Mouse (Mus musculus) layer of hippocampus, adult 18-20 months (tissue): Measurements from ENCODE around the gene Klri1. TPM values are rescaled to one million over a fixed set of nuclear protein-coding genes. Genes with fewer than 3 reads are reported as not detected.
"Not testable (repeated sequence)": the region's sequence is repeated elsewhere in the genome, so short reads cannot be mapped to it uniquely, and the experiment has no call there.

Source experiments
- DNase-seq, 2 experiments: peaks; one replicate each; pipeline ENCODE4 v3.0.0; 2022; ENCODE audit warnings: low spot score in 2 of 2
- long read RNA-seq: library from polyadenylated mRNA; stranded (forward); transcript quantifications from one replicate; pipeline ENCODE4 v2.0.0, GENCODE M21; 2021
- microRNA-seq, 2 experiments: library from miRNA; unstranded; fragments of <30 nt; microRNA quantifications; one replicate each; pipeline ENCODE4 v1.2.0; 2021
- total RNA-seq, 2 experiments: library from RNA; stranded (reverse); gene quantifications; 2 replicates each; pipeline ENCODE4 v1.2.3; 2021

Klri1 gene
- not detected for total RNA-seq
- long read RNA-seq, result 0 reads

DNA sequence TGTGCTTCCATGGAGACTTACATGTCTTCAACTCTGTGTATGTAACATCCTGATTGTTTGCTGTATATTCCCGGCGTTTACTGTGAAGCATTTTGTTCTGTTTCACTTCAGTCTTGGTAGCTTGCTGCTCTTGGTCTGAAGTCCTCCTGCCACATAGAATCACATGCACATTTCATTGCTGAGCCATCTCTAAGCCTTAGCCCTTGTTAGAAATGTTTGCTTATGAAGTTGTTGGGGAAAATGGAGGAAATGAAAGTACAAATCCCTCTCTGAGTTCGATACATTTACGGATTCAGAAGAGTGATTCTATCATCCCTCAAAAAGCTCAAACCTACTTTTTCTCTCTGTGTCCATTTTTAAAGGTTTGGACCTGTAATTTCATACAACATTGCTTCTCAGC lies at the start of gene Klri1:
Gene Klri1 (minus strand): TSS at position 101 of the 400 bp plus-strand sequence.
- DNase-seq, result no peak

- DNase-seq, result no peak
These were observed 30.7 kb upstream of the Klri1 start for GRCm38 (mm10) chr6:129747654-129748032.

GRCm38 (mm10) chr6:129747016-129747653 lies 30.2 kb upstream of the Klri1 start:
- no peak for DNase-seq

DNA sequence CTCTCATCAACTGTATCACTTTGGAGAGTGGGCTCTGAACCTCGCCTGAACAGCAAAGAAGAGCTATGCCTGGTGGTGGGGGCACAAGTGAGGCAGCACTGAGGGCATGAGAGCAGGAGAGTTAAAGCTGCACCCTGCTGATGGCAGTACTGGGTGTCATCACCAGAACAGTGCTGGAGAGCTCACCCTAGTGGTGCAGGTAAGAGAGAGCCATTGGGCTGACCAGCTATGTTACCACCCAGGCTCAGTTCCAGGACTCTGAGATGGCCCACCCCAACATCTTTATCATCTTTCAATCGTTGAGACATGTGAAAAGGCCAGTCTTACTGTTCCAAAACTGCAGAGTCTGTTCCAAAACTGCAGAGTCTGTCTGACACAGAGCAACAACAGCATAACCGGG lies 29.2 kb upstream of the Klri1 start:
- no peak for DNase-seq

GRCm38 (mm10) chr6:129740069-129740721 lies 23.3 kb upstream of the Klri1 start, which contains the start of gene Klri2:
TSS of gene Klri2 (minus strand) at chr6:129740484.
- DNase-seq, result no peak

- no peak for DNase-seq
These were observed 19.5 kb upstream of the Klri1 start for GRCm38 (mm10) chr6:129736414-129736813.

DNA sequence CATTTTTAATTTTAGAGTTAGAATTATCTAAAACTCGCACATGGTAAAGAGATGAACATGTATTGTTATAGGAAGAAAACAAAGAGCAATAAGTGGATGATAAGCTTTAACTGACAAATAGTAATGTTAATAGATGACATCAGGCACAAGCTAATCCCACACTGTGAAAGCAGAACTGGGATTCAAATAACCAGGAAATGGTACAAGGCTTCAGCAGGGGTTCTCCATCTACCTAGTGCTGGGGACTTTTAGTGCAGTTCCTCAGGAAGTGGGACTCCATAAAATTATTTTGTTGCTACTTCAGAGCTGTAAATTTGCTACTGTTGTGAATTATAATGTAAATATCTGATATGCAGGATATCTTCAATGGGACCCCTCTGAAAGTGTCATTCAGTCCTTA lies 10.3 kb upstream of the Klri1 start:
- no peak for DNase-seq

DNA sequence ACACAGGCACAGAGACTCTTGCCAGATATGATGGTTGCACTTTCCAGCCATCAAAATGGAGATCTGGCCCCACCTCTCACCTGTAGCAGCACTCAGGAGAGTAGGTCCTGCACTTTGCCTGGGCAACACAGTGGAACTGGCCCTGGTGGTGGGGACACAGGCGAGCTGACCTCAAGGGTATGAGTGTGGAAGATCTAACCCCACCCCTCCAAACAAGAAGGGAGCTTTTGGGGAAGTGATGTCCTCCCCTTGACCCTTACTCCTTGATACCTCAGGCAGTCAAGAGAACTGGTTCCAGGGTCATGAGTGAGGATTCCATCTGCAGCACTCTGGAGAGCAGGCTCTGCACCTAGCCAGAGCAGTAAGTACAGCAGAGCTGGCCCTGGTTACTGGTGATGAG lies 4.5 kb upstream of the Klri1 start:
- DNase-seq, result no peak

GRCm38 (mm10) chr6:129720487-129720886 lies 3.6 kb upstream of the Klri1 start:
- no peak for DNase-seq

- DNase-seq, result no peak
These were observed 3.4 kb downstream of the Klri1 start for GRCm38 (mm10) chr6:129713566-129713965.

DNA sequence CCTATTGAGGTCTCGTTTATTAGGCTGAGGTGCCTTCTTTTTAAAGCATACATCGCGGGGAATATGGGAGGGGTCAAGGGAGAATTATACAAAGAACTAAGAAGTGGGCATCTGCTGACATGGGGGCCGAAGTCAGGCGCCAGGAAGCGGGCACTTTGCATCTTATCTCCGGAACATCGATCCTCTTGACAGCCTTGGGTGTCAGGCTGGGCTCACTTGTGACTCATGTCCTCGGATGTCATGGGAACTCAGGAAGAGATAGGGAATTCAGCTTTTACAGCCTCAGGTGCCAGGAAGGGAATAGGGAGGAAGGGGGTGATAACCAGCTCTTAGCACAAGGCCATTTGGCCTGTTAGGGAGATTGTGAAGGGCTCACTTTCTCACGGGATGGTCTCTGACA lies 25.5 kb downstream of the Klri1 start:
- DNase-seq, result not testable (repeated sequence)

- DNase-seq, result no peak
These were observed 36.6 kb downstream of the Klri1 start for GRCm38 (mm10) chr6:129680379-129680778.

DNA sequence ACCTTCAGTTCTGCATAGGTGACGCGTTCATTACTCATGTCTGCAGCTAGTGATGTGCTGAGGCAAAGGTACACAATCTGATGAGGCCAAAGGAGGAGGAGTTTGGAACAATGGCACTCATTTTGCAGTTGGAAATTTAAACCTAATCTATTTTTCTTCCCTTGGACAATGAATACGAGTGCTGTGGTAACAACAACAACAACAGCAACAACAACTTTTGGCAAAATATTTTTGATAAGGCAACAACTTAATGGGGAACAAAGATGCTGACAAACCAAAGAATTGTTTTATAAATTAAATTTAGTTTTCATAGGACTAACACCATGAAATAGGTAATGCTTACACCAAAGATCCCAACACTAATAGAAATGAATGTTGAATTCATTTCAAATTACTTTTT lies 38.1 kb downstream of the Klri1 start, which contains the start of gene Klrc1:
Gene Klrc1 (minus strand): TSS at position 101 of the 400 bp plus-strand sequence.
- DNase-seq, result no peak

DNA sequence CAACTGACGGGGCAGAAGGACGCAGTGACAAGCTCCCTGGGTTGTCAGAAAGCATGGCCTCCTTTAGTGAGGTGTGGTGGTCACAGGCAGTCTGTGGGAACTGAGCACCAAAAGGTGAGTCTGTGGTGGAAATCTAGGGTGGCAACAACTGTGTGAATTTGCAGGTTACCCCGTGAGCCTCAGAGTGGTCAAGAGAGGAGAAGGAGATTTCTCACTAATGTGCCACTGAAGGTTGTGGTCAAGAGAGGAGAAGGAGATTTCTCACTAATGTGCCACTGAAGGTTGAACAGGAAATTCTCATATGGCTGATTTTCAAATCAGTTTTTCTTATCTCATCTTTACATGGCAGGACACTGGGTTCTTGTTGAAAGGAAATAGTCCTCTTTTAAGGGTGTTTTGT lies 55.6 kb downstream of the Klri1 start:
- DNase-seq, result not testable (repeated sequence)

GRCm38 (mm10) chr6:129660589-129660988 lies 56.3 kb downstream of the Klri1 start, which contains the start of gene Klrc2:
TSS of gene Klrc2 (minus strand) at chr6:129660689.
- DNase-seq, result not testable (repeated sequence)

Small RNA genes lying within 50 kb of the gene (microRNA-seq; reads per million reads assigned to microRNA genes)
- 0 reads per million in 2 experiments for gene Mir680-1

Other genes with a start within 250 kb of the Klri1 start
- gene Olr1, start 210.0 kb downstream of the Klri1 start, total RNA-seq, result not detected
- not detected for gene Tmem52b, start 204.6 kb downstream of the Klri1 start, total RNA-seq
- 100 to 1,000 TPM; 745 to 780 TPM for gene Gabarapl1, start 184.0 kb downstream of the Klri1 start, total RNA-seq
- not detected for gene Klre1, start 139.2 kb downstream of the Klri1 start, total RNA-seq
- gene Klrd1, start 125.3 kb downstream of the Klri1 start, total RNA-seq, result not detected
- not detected for gene Klrk1, start 93.3 kb downstream of the Klri1 start, total RNA-seq
- gene Klrc3, start 73.8 kb downstream of the Klri1 start, total RNA-seq, result not detected
- not detected for gene Klrc2, start 56.4 kb downstream of the Klri1 start, total RNA-seq
- not detected for gene Klrc1, start 38.2 kb downstream of the Klri1 start, total RNA-seq
- gene Klri2, start 23.4 kb upstream of the Klri1 start, total RNA-seq, result not detected
- gene Gm156, start 67.1 kb upstream of the Klri1 start, total RNA-seq, result not detected
- gene Gm17631, start 145.5 kb upstream of the Klri1 start, total RNA-seq, result not detected
- not detected for gene Klra17, start 159.5 kb upstream of the Klri1 start, total RNA-seq
- gene Klra5, start 200.5 kb upstream of the Klri1 start, total RNA-seq, result not detected